Mouse (Mus musculus): Measurements from ENCODE around the gene Sh2d6.
"Not testable (repeated sequence)": the region's sequence is repeated elsewhere in the genome, so short reads cannot be mapped to it uniquely, and the experiment has no call there.

The Sh2d6 gene

GRCm38 (mm10) chr6:72503309-72503708 is 18.2 kb downstream of the Sh2d6 start:
- DNase-seq (ENCODE audit: extremely low read depth, low read depth), result no peak

- no peak for DNase-seq (ENCODE audit: extremely low read depth, low read depth)
These were observed 22.6 kb downstream of the Sh2d6 start for GRCm38 (mm10) chr6:72498950-72499349.

GRCm38 (mm10) chr6:72492892-72493291 is 28.6 kb downstream of the Sh2d6 start:
- peak; percentile 58 for DNase-seq (ENCODE audit: extremely low read depth, low read depth)

GRCm38 (mm10) chr6:72491151-72491550 is 30.4 kb downstream of the Sh2d6 start:
- no peak for DNase-seq (ENCODE audit: extremely low read depth, low read depth)

- no peak for DNase-seq (ENCODE audit: extremely low read depth, low read depth)
These were observed 32.0 kb downstream of the Sh2d6 start for GRCm38 (mm10) chr6:72489534-72489933.

GRCm38 (mm10) chr6:72488850-72489249 is 32.7 kb downstream of the Sh2d6 start:
- no peak for DNase-seq (ENCODE audit: extremely low read depth, low read depth)

- no peak for DNase-seq (ENCODE audit: extremely low read depth, low read depth)
These were observed 34.2 kb downstream of the Sh2d6 start for GRCm38 (mm10) chr6:72487282-72487681.

- no peak for DNase-seq (ENCODE audit: extremely low read depth, low read depth)
These were observed 35.2 kb downstream of the Sh2d6 start for GRCm38 (mm10) chr6:72486307-72486706.

GRCm38 (mm10) chr6:72484887-72485286 is 36.6 kb downstream of the Sh2d6 start:
- DNase-seq (ENCODE audit: extremely low read depth, low read depth), result no peak

GRCm38 (mm10) chr6:72482156-72482555 is 39.4 kb downstream of the Sh2d6 start:
- DNase-seq (ENCODE audit: extremely low read depth, low read depth), result no peak

GRCm38 (mm10) chr6:72480422-72480702 is 41.1 kb downstream of the Sh2d6 start:
- no peak for DNase-seq (ENCODE audit: extremely low read depth, low read depth)

GRCm38 (mm10) chr6:72479645-72480421 is 41.7 kb downstream of the Sh2d6 start:
- no peak for DNase-seq (ENCODE audit: extremely low read depth, low read depth)

GRCm38 (mm10) chr6:72478691-72479090 is 42.8 kb downstream of the Sh2d6 start:
- not testable (repeated sequence) for DNase-seq (ENCODE audit: extremely low read depth, low read depth)

- no peak for DNase-seq (ENCODE audit: extremely low read depth, low read depth)
These were observed 43.9 kb downstream of the Sh2d6 start for GRCm38 (mm10) chr6:72477621-72478020.

- DNase-seq (ENCODE audit: extremely low read depth, low read depth), result no peak
These were observed 44.7 kb downstream of the Sh2d6 start for GRCm38 (mm10) chr6:72476836-72477235.

GRCm38 (mm10) chr6:72475221-72475985 is 46.1 kb downstream of the Sh2d6 start:
- no peak for DNase-seq (ENCODE audit: extremely low read depth, low read depth)

GRCm38 (mm10) chr6:72473264-72474041 is 48.1 kb downstream of the Sh2d6 start:
- DNase-seq (ENCODE audit: extremely low read depth, low read depth), result no peak

- no peak for DNase-seq (ENCODE audit: extremely low read depth, low read depth)
These were observed 55.3 kb downstream of the Sh2d6 start for GRCm38 (mm10) chr6:72466171-72466570.

- no peak for DNase-seq (ENCODE audit: extremely low read depth, low read depth)
These were observed 55.9 kb downstream of the Sh2d6 start for GRCm38 (mm10) chr6:72465361-72466157.

Measured in MEL-GATA-1-ER (cell line).